Mouse (Mus musculus) neural tube, embryonic 11.5 days (tissue): ENCODE data around the gene Gm28827. TPM values are rescaled to one million over a fixed set of nuclear protein-coding genes. Genes with fewer than 3 reads are reported as not detected.
"Not testable (repeated sequence)": the region's sequence is repeated elsewhere in the genome, so short reads cannot be mapped to it uniquely, and the experiment has no call there.

ENCODE experiments used
- ATAC-seq: fragments of 200-750 bp; cut with Nextera tagmentation; 2 replicates; pipeline ENCODE4 v1.8.0; 2017; ENCODE audit warnings: moderate number of reproducible peaks, mild to moderate bottlenecking, moderate TSS enrichment, moderate library complexity; ENCODE audit not compliant: insufficient read depth, low FRiP score, low TSS enrichment
- DNase-seq: peaks from one replicate; pipeline ENCODE4 v3.0.0-alpha.2; 2015; ENCODE audit warnings: low spot score
- H3K27ac ChIP-seq: fragments of 300-500 bp; sonication (generic); 2 replicates; pipeline ENCODE4 v1.5.1; 2014; ENCODE audit warnings: low read depth, mild to moderate bottlenecking, low read length
- H3K27me3 ChIP-seq: fragments of 300-500 bp; sonication (generic); 2 replicates; pipeline ENCODE4 v1.6.1; 2014; ENCODE audit warnings: mild to moderate bottlenecking, low read length, mixed read lengths; ENCODE audit not compliant: control insufficient read depth, insufficient read depth
- H3K36me3 ChIP-seq: fragments of 300-500 bp; sonication (generic); 2 replicates; pipeline ENCODE4 v1.6.1; 2014; ENCODE audit warnings: mild to moderate bottlenecking, low read length, moderate library complexity, mixed read lengths; ENCODE audit not compliant: control insufficient read depth, insufficient read depth
- H3K4me1 ChIP-seq: fragments of 300-500 bp; sonication (generic); 2 replicates; pipeline ENCODE4 v1.6.1; 2014; ENCODE audit warnings: low read length, mixed read lengths; ENCODE audit not compliant: control insufficient read depth, insufficient read depth
- H3K4me2 ChIP-seq: fragments of 300-500 bp; sonication (generic); 2 replicates; pipeline ENCODE4 v1.6.1; 2014; ENCODE audit warnings: low read depth, mild to moderate bottlenecking, moderate library complexity
- H3K4me3 ChIP-seq: fragments of 300-500 bp; sonication (generic); 2 replicates; pipeline ENCODE4 v1.5.1; 2014; ENCODE audit warnings: low read depth, low read length
- H3K9ac ChIP-seq: fragments of 300-500 bp; sonication (generic); 2 replicates; pipeline ENCODE4 v1.6.1; 2014; ENCODE audit warnings: mild to moderate bottlenecking, low read length
- H3K9me3 ChIP-seq: fragments of 300-500 bp; sonication (generic); 2 replicates; pipeline ENCODE4 v1.6.1; 2016; ENCODE audit warnings: low read length; ENCODE audit not compliant: control insufficient read depth
- WGBS: fragments of 180-500 bp; shearing (Covaris S2); extraction: QIAGEN DNeasy Blood & Tissue Kit; methylation state at CpG from one replicate; pipeline ENCODE4 v1.1.7; 2014; 5-methylcytosine and 5-hydroxymethylcytosine counted together
- polyA plus RNA-seq: library from polyadenylated mRNA; unstranded; fragments of >200 nt; fragmentation: Nextera tagmentation; extraction: Ambion mirVana; gene quantifications from 2 replicates; pipeline ENCODE4 v1.2.1, GENCODE M21; 2014

The Gm28827 gene
- not detected in 2 replicates for polyA plus RNA-seq

DNA sequence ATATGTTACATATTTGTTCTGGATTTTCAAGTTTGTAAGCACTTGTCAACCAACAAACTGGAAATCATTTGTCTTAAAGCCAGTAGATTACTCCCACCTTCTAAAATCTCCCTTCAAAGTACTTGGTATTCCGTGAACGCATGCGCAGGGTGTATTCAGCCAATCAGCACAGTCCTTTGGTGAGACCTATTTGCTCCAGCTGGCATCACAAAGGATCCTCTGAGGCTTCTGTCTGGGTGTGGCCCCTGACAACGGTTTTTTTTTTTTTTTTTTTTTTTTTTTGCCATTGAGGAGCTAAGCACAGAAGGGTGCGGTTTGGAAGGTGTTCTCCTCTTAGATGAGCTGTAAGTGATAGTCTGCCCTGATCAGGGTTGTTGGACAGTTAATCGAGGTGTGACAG lies at the start of gene Gm28827:
Gene Gm28827 (plus strand): TSS at position 301 of the 400 bp plus-strand sequence.
- not testable (repeated sequence) for H3K27me3 ChIP-seq, H3K27ac ChIP-seq, H3K36me3 ChIP-seq, H3K4me3 ChIP-seq, ATAC-seq, H3K4me2 ChIP-seq, H3K4me1 ChIP-seq, DNase-seq, H3K9ac ChIP-seq, H3K9me3 ChIP-seq
- no CpG with 5 or more reads among the region's 6 CpGs for WGBS
